ENCODE assay signal across 8 mouse cellular contexts in genomic region chr16:17796971-17797811, GRCm38 (mm10). TPM values are rescaled to one million over a fixed set of nuclear protein-coding genes. Genes with fewer than 3 reads are reported as not detected.
DNase-seq lines count a peak whose midpoint lies in the region; ATAC-seq and TF ChIP-seq lines count a peak whose summit lies in the region.

Gene Scarf2 (plus strand): TSS chr16:17797282.

- peaks cover 29% of the 10 kb centered on the region for H3K4me1 ChIP-seq in hindbrain, embryonic 13.5 days (replicated peaks)
- H3K4me1 ChIP-seq in liver, embryonic 14.5 days (replicated peaks; ENCODE audit: control insufficient read depth in 2 of 2, insufficient read depth in 2 of 2, low read length in 1 of 2) = no peaks in the 10 kb centered on the region
- H3K4me1 ChIP-seq in neural tube, embryonic 15.5 days = peaks cover 32% of the 10 kb centered on the region

- ATAC-seq in hindbrain, embryonic 13.5 days (ENCODE audit: low FRiP score) = peak; percentile 38; the same call in 1 of the 2 replicates
- peak; percentile 18; the same call in 1 of the 2 replicates for ATAC-seq in liver, embryonic 14.5 days (ENCODE audit: insufficient read depth)
- ATAC-seq in neural tube, embryonic 15.5 days (ENCODE audit: low FRiP score) = peak; percentile 22; the same call in 1 of the 2 replicates
- no peak for ATAC-seq in activated CD4-positive, CD25-positive, alpha-beta regulatory T cell, adult 4 months

- peaks cover 21% of the 10 kb centered on the region for H3K36me3 ChIP-seq in hindbrain, embryonic 13.5 days
- no peaks in the 10 kb centered on the region for H3K36me3 ChIP-seq in liver, embryonic 14.5 days (replicated peaks; ENCODE audit: control insufficient read depth, insufficient read depth, low read depth)
- H3K36me3 ChIP-seq in neural tube, embryonic 15.5 days = peaks cover 14% of the 10 kb centered on the region

- peak within 1 kb of the TSS; percentile 50 for H3K4me3 ChIP-seq in hindbrain, embryonic 13.5 days
- peak within 1 kb of the TSS; percentile 31 to 47 for H3K4me3 ChIP-seq in liver, embryonic 14.5 days (ENCODE audit: insufficient read depth in 1 of 2, low read depth in 2 of 2, low read length in 2 of 2)
- H3K4me3 ChIP-seq in neural tube, embryonic 15.5 days (replicated peaks) = peak within 1 kb of the TSS; percentile 49

- peak; percentile 39 for DNase-seq in thymus, postnatal 4 days
- no peak for DNase-seq in thymus, postnatal 10 days (ENCODE audit: low spot score in 2 of 2)
- DNase-seq in forelimb bud, embryonic 11.5 days (ENCODE audit: low read depth, low spot score) = peak; percentile 71
- no peak for DNase-seq in liver, embryonic 14.5 days (ENCODE audit: low read depth in 3 of 3, low spot score in 3 of 3)
- DNase-seq in thymus, adult 18-20 months = no peak

- peak within 1 kb of the TSS; percentile 72 for H3K9ac ChIP-seq in hindbrain, embryonic 13.5 days
- peak within 1 kb of the TSS; percentile 37; the same call in 1 of the 2 replicates for H3K9ac ChIP-seq in liver, embryonic 14.5 days (replicated peaks)
- peak within 1 kb of the TSS; percentile 55 for H3K9ac ChIP-seq in neural tube, embryonic 15.5 days (replicated peaks)

- 2% methylated on average over 61 of the region's 81 CpGs for WGBS in hindbrain, embryonic 13.5 days
- 3% methylated on average over 78 of the region's 81 CpGs for WGBS in liver, embryonic 14.5 days (ENCODE audit: insufficient replicate concordance)
- WGBS in neural tube, embryonic 15.5 days = 2% methylated on average over 70 of the region's 81 CpGs

- peaks cover 87% of the 10 kb centered on the region for H3K27me3 ChIP-seq in hindbrain, embryonic 13.5 days
- peaks cover 68% of the 10 kb centered on the region for H3K27me3 ChIP-seq in liver, embryonic 14.5 days (ENCODE audit: control insufficient read depth, insufficient read depth, low read length)
- peaks cover 71% of the 10 kb centered on the region for H3K27me3 ChIP-seq in neural tube, embryonic 15.5 days (replicated peaks)

- peak within 1 kb of the TSS; percentile 77 for H3K4me2 ChIP-seq in hindbrain, embryonic 13.5 days
- H3K4me2 ChIP-seq in liver, embryonic 14.5 days (ENCODE audit: low read depth) = peak within 1 kb of the TSS; percentile 49
- peak within 1 kb of the TSS; percentile 79 for H3K4me2 ChIP-seq in neural tube, embryonic 15.5 days

- H3K27ac ChIP-seq in hindbrain, embryonic 13.5 days = 0 out of 2 replicates have a peak within 1 kb of the TSS, but pooled peaks have one; percentile 48
- no peak within 1 kb of the TSS for H3K27ac ChIP-seq in liver, embryonic 14.5 days
- H3K27ac ChIP-seq in neural tube, embryonic 15.5 days (replicated peaks) = peak within 1 kb of the TSS; percentile 42; the same call in 1 of the 2 replicates

- no peaks in the 10 kb centered on the region for H3K9me3 ChIP-seq in hindbrain, embryonic 13.5 days
- H3K9me3 ChIP-seq in liver, embryonic 14.5 days (ENCODE audit: control insufficient read depth, low read length) = no peaks in the 10 kb centered on the region
- H3K9me3 ChIP-seq in neural tube, embryonic 15.5 days (replicated peaks) = no peaks in the 10 kb centered on the region

- no peak for TF ChIP-seq EP300 in liver, embryonic 14.5 days (IDR thresholded peaks at IDR 0.05; ENCODE audit: low read depth)

- no peak for TF ChIP-seq CTCF in liver, embryonic 14.5 days (IDR thresholded peaks at IDR 0.05; ENCODE audit: low read depth)

RNA-seq across cellular contexts. Expression of gene Scarf2, which starts in this region (rescaled TPM):
- 1.6 and 2.0 TPM in 2 replicates for polyA plus RNA-seq in hindbrain, embryonic 13.5 days (2015; fragmentation: Nextera tagmentation; extraction: Ambion mirVana)
- 3.4 and 4.3 TPM in 2 replicates for polyA plus RNA-seq in liver, embryonic 14.5 days (2012; rRNA removed)
- 0.51 and 1.0 TPM in 2 replicates for polyA plus RNA-seq in liver, embryonic 14.5 days (2014; fragmentation: Nextera tagmentation; extraction: Ambion mirVana)
- polyA plus RNA-seq in neural tube, embryonic 15.5 days (2015; fragmentation: Nextera tagmentation; extraction: Ambion mirVana) = 2.7 and 3.8 TPM in 2 replicates
- polyA plus RNA-seq in activated CD4-positive, CD25-positive, alpha-beta regulatory T cell, adult 4 months (2017; shearing (Covaris generic)) = not detected

Comparison
In these comparisons a context has a peak if more than half of its experiments do, and no peak if none do; other contexts are left out.
1. DNase-seq: peak in thymus, postnatal 4 days (single experiment) and forelimb bud, embryonic 11.5 days (single experiment); none in thymus, postnatal 10 days (0 of 2), liver, embryonic 14.5 days (0 of 3) and thymus, adult 18-20 months (0 of 2).
2. Peak in every context shown above with its lines, with median percentiles within 50 percentile points of each other: H3K4me2 ChIP-seq, H3K4me3 ChIP-seq and H3K9ac ChIP-seq.